Mouse (Mus musculus) hindbrain, postnatal 0 days (tissue): ENCODE data around the gene Tppp. TPM values are rescaled to one million over a fixed set of nuclear protein-coding genes. Genes with fewer than 3 reads are reported as not detected.

Experiments
- ATAC-seq: fragments of 200-750 bp; cut with Nextera tagmentation; 2 replicates; pipeline ENCODE4 v1.8.0; 2017; ENCODE audit warnings: mild to moderate bottlenecking, moderate TSS enrichment, moderate library complexity
- DNase-seq: peaks from one replicate; pipeline ENCODE4 v3.0.0-alpha.2; 2015; ENCODE audit warnings: low spot score
- H3K27ac ChIP-seq: fragments of 300-500 bp; sonication (generic); 2 replicates; pipeline ENCODE4 v1.5.1; 2014; ENCODE audit warnings: mild to moderate bottlenecking
- H3K27me3 ChIP-seq: fragments of 300-500 bp; sonication (generic); 2 replicates; pipeline ENCODE4 v1.6.1; 2014; ENCODE audit warnings: low read length, mixed read lengths; ENCODE audit not compliant: insufficient read depth
- H3K36me3 ChIP-seq: fragments of 300-500 bp; sonication (generic); 2 replicates; pipeline ENCODE4 v1.6.1; 2014; ENCODE audit warnings: low read length, mixed read lengths; ENCODE audit not compliant: insufficient read depth
- H3K4me1 ChIP-seq: fragments of 300-500 bp; sonication (generic); 2 replicates; pipeline ENCODE4 v1.6.1; 2014; ENCODE audit warnings: antibody characterized with exemption, low read length, mixed read lengths; ENCODE audit not compliant: insufficient read depth
- H3K4me2 ChIP-seq: fragments of 300-500 bp; sonication (generic); 2 replicates; pipeline ENCODE4 v1.6.1; 2014; ENCODE audit warnings: low read depth, mild to moderate bottlenecking, low read length, moderate library complexity, mixed read lengths
- H3K4me3 ChIP-seq: fragments of 300-500 bp; sonication (generic); 2 replicates; pipeline ENCODE4 v1.5.1; 2014; ENCODE audit warnings: low read length
- H3K9ac ChIP-seq: fragments of 300-500 bp; sonication (generic); replicated peaks from 2 replicates; pipeline ENCODE4 v1.6.1; 2014; ENCODE audit warnings: mild to moderate bottlenecking, low read length, moderate library complexity, mixed read lengths
- H3K9me3 ChIP-seq: fragments of 300-500 bp; sonication (generic); 2 replicates; pipeline ENCODE4 v1.6.1; 2016; ENCODE audit warnings: low read length, mixed read lengths
- CTCF ChIP-seq: IDR thresholded peaks from 2 replicates; pipeline ENCODE4 v1.5.1; 2016; ENCODE audit warnings: antibody characterized with exemption, control low read depth, low read depth
- WGBS: fragments of 180-500 bp; shearing (Covaris S2); extraction: QIAGEN DNeasy Blood & Tissue Kit; methylation state at CpG from one replicate; pipeline ENCODE4 v1.1.7; 2014; 5-methylcytosine and 5-hydroxymethylcytosine counted together
- polyA plus RNA-seq: library from polyadenylated mRNA; unstranded; fragments of >200 nt; fragmentation: Nextera tagmentation; extraction: Ambion mirVana; gene quantifications from 2 replicates; pipeline ENCODE4 v1.2.1, GENCODE M21; 2015
- total RNA-seq: library from RNA; depleted of rRNA; stranded (reverse); fragments of >200 nt; gene quantifications from 2 replicates; pipeline ENCODE4 v1.2.3, GENCODE M21; 2014

Tppp gene
- total and polyA plus RNA-seq, 2 experiments from 2014 or later: 8.7 to 36.6 TPM

GRCm38 (mm10) chr13:74025151-74026081 is 16.2 kb downstream of the Tppp start:
- ATAC-seq: peak; percentile 16; the same call in 1 of the 2 replicates
- H3K27ac ChIP-seq: no peak overlapping the region
- DNase-seq: peak; percentile 26

GRCm38 (mm10) chr13:74026215-74026614 is 17.0 kb downstream of the Tppp start:
- Histone ChIP-seq H3K4me3 (no peak overlapping the region), H3K4me1 (no peaks in the 10 kb centered on the region), H3K27me3 (no peaks in the 10 kb centered on the region), H3K27ac (no peak overlapping the region), H3K9ac (no peak overlapping the region), H3K9me3 (no peaks in the 10 kb centered on the region), H3K36me3 (peaks cover 2% of the 10 kb centered on the region; the same call in 1 of the 2 replicates), H3K4me2 (no peak overlapping the region)
- peak; percentile 81 for TF ChIP-seq CTCF
- ATAC-seq (peak; percentile 74), DNase-seq (peak; percentile 66)
- 30% methylated on average over 2 of the region's 2 CpGs for WGBS

More at GRCm38 (mm10) chr13:74025151-74026081, 16.2 kb downstream of the Tppp start:
- Histone ChIP-seq H3K9me3 (no peaks in the 10 kb centered on the region), H3K36me3 (no peaks in the 10 kb centered on the region; the same call in 1 of the 2 replicates), H3K9ac (no peak overlapping the region), H3K27me3 (no peaks in the 10 kb centered on the region), H3K4me3 (no peak overlapping the region), H3K4me1 (no peaks in the 10 kb centered on the region), H3K4me2 (no peak overlapping the region)
- TF ChIP-seq CTCF: no peak
- WGBS: 45% methylated on average over 4 of the region's 4 CpGs

- H3K27me3 ChIP-seq: no peaks in the 10 kb centered on the region
- no peak for TF ChIP-seq CTCF
- peaks cover 10% of the 10 kb centered on the region; the same call in 1 of the 2 replicates for H3K36me3 ChIP-seq
- no peak overlapping the region for H3K27ac ChIP-seq
- no peak for DNase-seq
- no peak overlapping the region for H3K9ac ChIP-seq
- H3K4me1 ChIP-seq: no peaks in the 10 kb centered on the region
- H3K4me3 ChIP-seq: no peak overlapping the region
- no peak overlapping the region for H3K4me2 ChIP-seq
- H3K9me3 ChIP-seq: no peaks in the 10 kb centered on the region
- WGBS: 74% methylated on average over 2 of the region's 2 CpGs
- no peak for ATAC-seq
Measured at GRCm38 (mm10) chr13:74028116-74028515, 18.9 kb downstream of the Tppp start.

GRCm38 (mm10) chr13:74029013-74029412 is 19.8 kb downstream of the Tppp start:
- Histone ChIP-seq H3K9me3 (no peaks in the 10 kb centered on the region), H3K4me3 (no peak overlapping the region), H3K4me2 (no peak overlapping the region), H3K27ac (no peak overlapping the region), H3K9ac (no peak overlapping the region), H3K27me3 (no peaks in the 10 kb centered on the region), H3K4me1 (no peaks in the 10 kb centered on the region), H3K36me3 (peaks cover 10% of the 10 kb centered on the region; the same call in 1 of the 2 replicates)
- ATAC-seq: no peak
- no peak for DNase-seq
- WGBS: 81% methylated on average over 2 of the region's 2 CpGs
- no peak for TF ChIP-seq CTCF

- Histone ChIP-seq H3K27ac (no peak overlapping the region), H3K4me2 (no peak overlapping the region), H3K9me3 (no peaks in the 10 kb centered on the region), H3K9ac (no peak overlapping the region), H3K4me1 (no peaks in the 10 kb centered on the region), H3K27me3 (no peaks in the 10 kb centered on the region), H3K36me3 (peaks cover 10% of the 10 kb centered on the region; the same call in 1 of the 2 replicates), H3K4me3 (no peak overlapping the region)
- TF ChIP-seq CTCF: no peak
- DNase-seq (no peak), ATAC-seq (no peak)
- 84% methylated on average over 7 of the region's 7 CpGs for WGBS
Measured at GRCm38 (mm10) chr13:74030691-74031090, 21.5 kb downstream of the Tppp start.

- no peak for TF ChIP-seq CTCF
- H3K9ac ChIP-seq: no peak overlapping the region
- ATAC-seq (no peak), DNase-seq (no peak)
- peaks cover 10% of the 10 kb centered on the region; the same call in 1 of the 2 replicates for H3K36me3 ChIP-seq
- no peaks in the 10 kb centered on the region for H3K9me3 ChIP-seq
- H3K27ac ChIP-seq: no peak overlapping the region
- no peaks in the 10 kb centered on the region for H3K4me1 ChIP-seq
- 82% methylated on average over 8 of the region's 8 CpGs for whole genome bisulfite sequencing
- H3K4me3 ChIP-seq: no peak overlapping the region
- no peaks in the 10 kb centered on the region for H3K27me3 ChIP-seq
- no peak overlapping the region for H3K4me2 ChIP-seq
Measured at GRCm38 (mm10) chr13:74031133-74031532, 21.9 kb downstream of the Tppp start.
